Mouse (Mus musculus) hindbrain, embryonic 12.5 days (tissue): ENCODE data around the gene Olfr1491. TPM values are rescaled to one million over a fixed set of nuclear protein-coding genes. Genes with fewer than 3 reads are reported as not detected.

ENCODE experiments used
- ATAC-seq: fragments of 200-750 bp; cut with Nextera tagmentation; 2 replicates; pipeline ENCODE4 v1.8.0; 2017; ENCODE audit warnings: moderate TSS enrichment; ENCODE audit not compliant: low FRiP score
- H3K27ac ChIP-seq: fragments of 300-500 bp; sonication (generic); 2 replicates; pipeline ENCODE4 v1.5.1; 2016; ENCODE audit warnings: mild to moderate bottlenecking
- H3K27me3 ChIP-seq: fragments of 300-500 bp; sonication (generic); 2 replicates; pipeline ENCODE4 v1.6.1; 2016; ENCODE audit warnings: mild to moderate bottlenecking
- H3K36me3 ChIP-seq: fragments of 300-500 bp; sonication (generic); 2 replicates; pipeline ENCODE4 v1.6.1; 2016; ENCODE audit warnings: mild to moderate bottlenecking
- H3K4me1 ChIP-seq: fragments of 300-500 bp; sonication (generic); 2 replicates; pipeline ENCODE4 v1.6.1; 2016
- H3K4me2 ChIP-seq: fragments of 300-500 bp; sonication (generic); replicated peaks from 2 replicates; pipeline ENCODE4 v1.6.1; 2016; ENCODE audit warnings: mild to moderate bottlenecking
- H3K4me3 ChIP-seq: fragments of 300-500 bp; sonication (generic); 2 replicates; pipeline ENCODE4 v1.5.1; 2016; ENCODE audit warnings: mild to moderate bottlenecking
- H3K9ac ChIP-seq: fragments of 300-500 bp; sonication (generic); 2 replicates; pipeline ENCODE4 v1.6.1; 2016; ENCODE audit warnings: mild to moderate bottlenecking, moderate library complexity
- H3K9me3 ChIP-seq: fragments of 300-500 bp; sonication (generic); replicated peaks from 2 replicates; pipeline ENCODE4 v1.6.1; 2016; ENCODE audit warnings: mild to moderate bottlenecking
- WGBS: fragments of 180-500 bp; shearing (Covaris S2); methylation state at CpG from one replicate; pipeline ENCODE4 v1.1.7; 2016; 5-methylcytosine and 5-hydroxymethylcytosine counted together
- polyA plus RNA-seq: library from polyadenylated mRNA; unstranded; fragments of >200 nt; fragmentation: Nextera tagmentation; extraction: Ambion mirVana; gene quantifications from 2 replicates; pipeline ENCODE4 v1.2.1, GENCODE M21; 2016

Olfr1491 gene
- not detected in 2 replicates for polyA plus RNA-seq

GRCm38 (mm10) chr19:13696968-13697367 is at the start of gene Olfr1491:
Gene Olfr1491 (plus strand): TSS chr19:13697268.
- no peak within 1 kb of the TSS for H3K9ac ChIP-seq
- H3K27me3 ChIP-seq, result no peaks in the 10 kb centered on the region
- WGBS, result 79% methylated on average over 3 of the region's 3 CpGs
- H3K36me3 ChIP-seq, result no peaks in the 10 kb centered on the region
- no peaks in the 10 kb centered on the region for H3K9me3 ChIP-seq
- H3K4me1 ChIP-seq, result no peaks in the 10 kb centered on the region
- no peak within 1 kb of the TSS for H3K27ac ChIP-seq
- H3K4me3 ChIP-seq, result no peak within 1 kb of the TSS
- no peak within 1 kb of the TSS for H3K4me2 ChIP-seq
- ATAC-seq, result no peak

GRCm38 (mm10) chr19:13650791-13651190 is 46.3 kb upstream of the Olfr1491 start, which contains the start of gene Olfr1490:
Gene Olfr1490 (plus strand): TSS chr19:13651091.
- Histone ChIP-seq H3K27ac (no peak within 1 kb of the TSS), H3K4me3 (no peak within 1 kb of the TSS), H3K4me1 (no peaks in the 10 kb centered on the region), H3K36me3 (no peaks in the 10 kb centered on the region), H3K27me3 (no peaks in the 10 kb centered on the region), H3K9ac (no peak within 1 kb of the TSS), H3K4me2 (no peak within 1 kb of the TSS), H3K9me3 (peaks cover 4% of the 10 kb centered on the region)
- 61% methylated on average over 1 of the region's 1 CpGs for WGBS
- ATAC-seq, result no peak

- no peak within 1 kb of the TSS for H3K4me2 ChIP-seq
- H3K9ac ChIP-seq, result no peak within 1 kb of the TSS
- H3K4me1 ChIP-seq, result no peaks in the 10 kb centered on the region
- 62% methylated on average over 2 of the region's 2 CpGs for WGBS
- H3K9me3 ChIP-seq, result no peaks in the 10 kb centered on the region; the same call in 1 of the 2 replicates
- H3K27ac ChIP-seq, result no peak within 1 kb of the TSS
- no peaks in the 10 kb centered on the region for H3K36me3 ChIP-seq
- H3K27me3 ChIP-seq, result no peaks in the 10 kb centered on the region
- ATAC-seq, result no peak
- H3K4me3 ChIP-seq, result no peak within 1 kb of the TSS
Observed at GRCm38 (mm10) chr19:13722978-13723377, 25.9 kb downstream of the Olfr1491 start, which contains the start of gene Olfr1493-ps1. Gene Olfr1493-ps1 (plus strand): TSS chr19:13723278.

- WGBS, result 95% methylated on average over 4 of the region's 4 CpGs
Observed at GRCm38 (mm10) chr19:13739428-13739827, 42.4 kb downstream of the Olfr1491 start, which contains the start of gene Olfr1494. Gene Olfr1494 (plus strand): TSS chr19:13739728.

GRCm38 (mm10) chr19:13749366-13749765 is 52.3 kb downstream of the Olfr1491 start:
- no peak for ATAC-seq

More at GRCm38 (mm10) chr19:13739428-13739827, 42.4 kb downstream of the Olfr1491 start, which contains the start of gene Olfr1494:
- no peak for ATAC-seq
- Histone ChIP-seq H3K27ac (no peak within 1 kb of the TSS), H3K4me1 (no peaks in the 10 kb centered on the region), H3K27me3 (no peaks in the 10 kb centered on the region), H3K36me3 (no peaks in the 10 kb centered on the region), H3K9ac (no peak within 1 kb of the TSS), H3K9me3 (peaks cover 6% of the 10 kb centered on the region), H3K4me3 (no peak within 1 kb of the TSS), H3K4me2 (no peak within 1 kb of the TSS)

More at GRCm38 (mm10) chr19:13749366-13749765, 52.3 kb downstream of the Olfr1491 start:
- no peaks in the 10 kb centered on the region for H3K4me1 ChIP-seq
- H3K4me2 ChIP-seq, result no peak overlapping the region
- no peak overlapping the region for H3K4me3 ChIP-seq
- H3K36me3 ChIP-seq, result no peaks in the 10 kb centered on the region
- 0 out of 2 replicates have a peak, but pooled peaks cover 4% of the 10 kb centered on the region for H3K9me3 ChIP-seq
- no peaks in the 10 kb centered on the region for H3K27me3 ChIP-seq
- no peak overlapping the region for H3K9ac ChIP-seq
- 89% methylated on average over 1 of the region's 1 CpGs for WGBS
- H3K27ac ChIP-seq, result no peak overlapping the region

Other genes with a start within 250 kb of the Olfr1491 start
- gene Olfr1472, start 241.2 kb upstream of the Olfr1491 start, polyA plus RNA-seq, result not detected in 2 replicates
- gene Olfr1474, start 227.7 kb upstream of the Olfr1491 start, polyA plus RNA-seq, result not detected in 2 replicates
- gene Olfr1475, start 217.1 kb upstream of the Olfr1491 start, polyA plus RNA-seq, result not detected in 2 replicates
- gene Olfr1477, start 196.7 kb upstream of the Olfr1491 start, polyA plus RNA-seq, result not detected in 2 replicates
- not detected in 2 replicates for gene Olfr1480, start 169.4 kb upstream of the Olfr1491 start, polyA plus RNA-seq
- not detected in 2 replicates for gene Olfr1484, start 113.8 kb upstream of the Olfr1491 start, polyA plus RNA-seq
- gene Olfr1487, start 79.9 kb upstream of the Olfr1491 start, polyA plus RNA-seq, result not detected in 2 replicates
- gene Olfr1489, start 65.6 kb upstream of the Olfr1491 start, polyA plus RNA-seq, result not detected in 2 replicates
- gene Olfr1490, start 46.2 kb upstream of the Olfr1491 start, polyA plus RNA-seq, result not detected in 2 replicates
- not detected in 2 replicates for gene Olfr1493-ps1, start 26.0 kb downstream of the Olfr1491 start, polyA plus RNA-seq
- not detected in 2 replicates for gene Olfr1494, start 42.5 kb downstream of the Olfr1491 start, polyA plus RNA-seq
- gene Olfr1495, start 67.3 kb downstream of the Olfr1491 start, polyA plus RNA-seq, result not detected in 2 replicates
- gene Olfr1496, start 80.6 kb downstream of the Olfr1491 start, polyA plus RNA-seq, result not detected in 2 replicates
- not detected in 2 replicates for gene Olfr1497, start 100.9 kb downstream of the Olfr1491 start, polyA plus RNA-seq
- gene Olfr1499, start 122.2 kb downstream of the Olfr1491 start, polyA plus RNA-seq, result not detected in 2 replicates
- gene Olfr1500, start 133.2 kb downstream of the Olfr1491 start, polyA plus RNA-seq, result not detected in 2 replicates
- gene Olfr1501, start 153.4 kb downstream of the Olfr1491 start, polyA plus RNA-seq, result not detected in 2 replicates
- not detected in 2 replicates for gene Olfr1502, start 164.5 kb downstream of the Olfr1491 start, polyA plus RNA-seq
- gene Olfr1504, start 200.7 kb downstream of the Olfr1491 start, polyA plus RNA-seq, result not detected in 2 replicates
- not detected in 2 replicates for gene Olfr1505, start 216.3 kb downstream of the Olfr1491 start, polyA plus RNA-seq